Mouse (Mus musculus) adrenal gland (tissue): Measurements from ENCODE around the gene Abcc4.

ENCODE experiments used
- intact Hi-C: fragments of 180-260 bp; cut with DNase I; formaldehyde crosslinking; loops from one replicate; pipeline ENCODE4 v1.15.1; 2025

The Abcc4 gene

DNA sequence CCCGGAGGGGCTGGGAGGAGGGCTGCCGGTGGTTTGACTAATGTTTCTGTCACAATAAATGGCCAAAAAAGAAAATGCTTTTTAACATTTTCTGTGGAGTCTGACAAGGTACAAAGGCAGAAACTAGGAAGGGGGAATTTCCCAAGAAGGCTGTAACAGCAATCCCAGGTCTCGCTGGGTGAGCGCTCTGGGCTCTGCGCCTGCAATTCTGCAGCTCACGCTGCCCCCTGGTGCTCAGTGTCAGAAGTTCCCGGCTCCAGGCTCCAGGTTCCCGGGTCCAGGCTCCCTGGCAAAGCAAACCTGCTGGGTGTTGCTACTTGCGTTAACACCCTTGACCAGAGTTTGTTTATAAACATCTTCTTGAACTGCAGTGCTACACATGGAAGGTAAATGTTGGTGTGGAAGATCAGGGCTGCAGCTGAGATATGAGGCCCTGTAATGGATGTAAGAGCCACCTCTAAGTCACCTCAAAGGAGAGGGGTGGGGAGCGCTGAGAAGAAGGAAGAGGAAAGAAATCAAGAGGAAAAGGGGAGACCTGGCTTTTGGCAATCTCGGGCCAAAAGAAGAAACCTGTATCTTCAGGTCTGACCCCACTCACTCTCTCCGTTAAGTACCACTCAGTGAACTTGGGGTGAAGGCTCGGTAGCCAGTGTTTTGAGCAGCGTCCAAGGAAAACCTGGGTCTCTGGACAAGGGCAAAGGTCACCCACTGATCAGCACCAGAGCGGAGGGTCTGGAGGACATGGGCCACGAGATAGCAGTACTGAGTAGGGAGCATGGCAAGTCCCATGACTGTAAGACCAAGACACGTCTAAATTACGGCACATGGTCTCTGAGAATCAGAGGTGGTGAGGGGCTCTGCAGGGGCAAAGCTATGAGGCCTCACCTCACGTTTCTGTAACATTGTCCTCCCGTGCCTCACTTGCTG, 114.3 kb downstream of the Abcc4 start:
- intact Hi-C loops: loop anchor here (2.0 to 5.0 kb wide), 2 partner anchors 383 to 434 kb away; no protein-coding TSS in a partner anchor

DNA sequence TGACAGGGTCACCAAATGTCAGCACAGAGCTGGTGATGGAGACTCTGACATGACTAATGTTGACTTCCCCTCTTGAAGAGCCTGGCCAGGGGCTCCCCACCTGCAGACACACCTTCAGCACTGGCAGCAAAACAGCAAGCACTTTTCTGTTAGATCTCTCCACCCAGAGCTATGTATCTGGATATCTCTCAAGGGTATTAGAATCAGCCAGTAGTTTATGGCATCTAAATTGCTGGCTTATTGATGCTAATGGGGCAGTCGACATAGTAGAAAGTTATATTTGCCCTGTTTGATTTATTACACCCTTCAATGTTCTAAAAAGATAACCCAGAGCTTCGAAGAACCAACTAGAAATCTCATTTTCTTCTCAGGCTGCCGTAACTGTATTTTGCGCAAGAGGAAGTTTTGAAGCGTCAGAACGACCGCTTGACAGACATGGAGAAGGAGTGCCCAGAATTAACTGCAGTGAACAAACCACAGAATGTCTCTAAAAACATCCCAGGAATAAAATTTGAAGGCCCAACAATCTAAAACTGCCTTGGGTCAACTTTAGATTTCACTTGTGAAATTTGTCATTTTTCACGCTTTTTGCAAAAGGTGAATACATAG, 123.6 kb downstream of the Abcc4 start:
- intact Hi-C loops: no loop called here

DNA sequence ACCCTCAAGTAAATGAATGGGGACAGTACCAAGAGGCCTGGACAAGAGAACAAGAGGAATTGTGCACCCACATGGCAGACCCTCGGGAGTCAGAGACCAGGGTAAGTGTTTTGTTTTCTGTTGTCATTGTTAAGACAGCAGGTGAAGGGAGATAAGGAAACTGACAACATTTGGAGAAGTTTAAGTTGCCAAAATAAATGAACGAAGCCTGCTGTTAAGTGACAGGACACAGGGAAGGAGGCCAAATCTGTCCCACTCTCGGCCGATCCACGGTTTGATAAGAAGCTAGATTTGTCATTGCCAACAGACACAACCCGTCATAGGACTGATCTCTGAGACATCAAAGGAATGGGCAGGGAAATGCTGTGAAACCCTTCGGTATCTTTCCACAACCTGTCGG, 124.3 kb downstream of the Abcc4 start:
- intact Hi-C loops: no loop called here

GRCm38 (mm10) chr14:118579013-118579728, 126.8 kb downstream of the Abcc4 start:
- intact Hi-C loops: no loop called here

DNA sequence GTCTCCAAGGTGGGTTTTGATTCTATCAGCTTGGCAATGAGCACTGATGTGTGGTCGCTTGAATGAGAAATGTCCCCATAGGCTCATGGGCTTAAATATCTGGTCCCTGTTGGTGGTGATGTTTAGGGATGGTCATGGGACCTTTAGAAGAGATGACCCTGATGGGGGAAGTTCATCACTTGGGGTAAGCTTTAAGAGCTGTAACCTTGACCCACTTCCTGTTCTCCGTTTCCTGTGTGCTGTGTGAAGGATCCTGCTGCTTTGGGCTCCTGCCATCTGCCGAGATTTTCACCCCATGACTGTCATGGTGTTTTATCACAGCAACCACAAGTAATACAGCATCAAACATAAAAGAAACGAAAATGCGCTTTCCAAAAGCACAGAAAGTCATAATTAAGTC, 128.1 kb downstream of the Abcc4 start:
- intact Hi-C loops: no loop called here

GRCm38 (mm10) chr14:118572688-118573245, 133.3 kb downstream of the Abcc4 start:
- intact Hi-C loops: no loop called here

DNA sequence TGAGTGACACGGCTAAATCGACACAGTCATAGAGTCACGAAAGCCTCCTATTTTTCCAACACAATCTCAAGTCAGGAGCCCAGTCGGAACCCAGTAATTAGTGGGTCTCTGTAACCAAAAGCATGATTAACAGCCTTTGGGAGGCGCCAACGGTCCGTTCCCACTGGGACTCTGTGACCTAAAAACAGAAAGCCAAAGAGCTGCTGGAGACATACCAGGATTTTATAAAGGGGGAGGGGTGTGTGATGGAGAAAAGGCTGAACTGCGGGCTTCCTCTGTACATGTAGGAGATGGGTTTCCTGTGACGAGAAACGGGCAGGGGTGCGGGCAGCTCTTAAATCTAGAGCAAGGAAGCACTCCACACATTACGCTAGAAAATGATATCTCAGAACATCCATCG, 136.4 kb downstream of the Abcc4 start:
- intact Hi-C loops: no loop called here

DNA sequence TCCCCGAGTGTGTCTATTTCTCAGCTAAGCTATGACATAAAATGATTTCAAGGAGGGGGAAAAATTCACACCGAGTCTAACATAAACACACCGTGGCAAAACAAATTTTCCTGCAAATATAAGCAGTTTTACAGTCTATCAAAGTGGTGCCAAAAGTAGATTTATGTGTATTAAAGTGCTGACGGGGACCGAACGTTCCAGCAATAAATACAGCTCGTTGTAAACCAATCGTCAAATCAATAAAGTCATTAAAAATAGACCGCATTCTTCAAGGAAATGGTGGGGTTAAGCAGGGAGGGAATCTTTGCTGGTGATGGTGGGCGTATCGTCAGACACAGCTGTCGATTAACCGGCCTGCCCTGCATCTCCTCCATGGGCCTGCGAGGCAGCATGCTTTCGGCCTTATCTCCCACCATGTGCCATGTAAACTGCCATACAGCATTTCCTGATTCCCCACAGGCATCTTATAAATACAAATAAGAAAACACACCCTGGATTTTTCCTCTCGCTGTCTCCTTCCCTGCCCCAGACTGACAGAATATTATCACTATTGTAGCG, 137.8 kb downstream of the Abcc4 start:
- intact Hi-C loops: no loop called here

DNA sequence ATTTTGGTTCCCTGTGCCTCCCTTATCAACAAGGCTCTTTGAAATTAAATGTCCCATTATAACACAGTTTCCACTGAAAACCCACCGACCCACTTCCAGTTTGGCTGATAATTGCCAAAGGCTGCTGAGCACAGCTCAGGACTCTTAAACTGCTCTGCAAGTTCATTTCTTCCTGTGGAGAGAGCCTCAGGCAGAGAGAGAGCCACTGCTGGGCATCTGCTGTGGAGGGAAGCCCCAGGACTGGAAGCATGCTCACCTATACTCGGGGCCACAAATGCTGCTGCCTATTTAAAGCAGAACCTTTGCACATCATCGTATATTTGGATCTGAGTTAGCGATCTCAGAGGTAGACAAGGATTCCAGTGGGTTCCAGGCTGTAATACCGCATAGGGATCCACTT, 139.2 kb downstream of the Abcc4 start:
- intact Hi-C loops: no loop called here

DNA sequence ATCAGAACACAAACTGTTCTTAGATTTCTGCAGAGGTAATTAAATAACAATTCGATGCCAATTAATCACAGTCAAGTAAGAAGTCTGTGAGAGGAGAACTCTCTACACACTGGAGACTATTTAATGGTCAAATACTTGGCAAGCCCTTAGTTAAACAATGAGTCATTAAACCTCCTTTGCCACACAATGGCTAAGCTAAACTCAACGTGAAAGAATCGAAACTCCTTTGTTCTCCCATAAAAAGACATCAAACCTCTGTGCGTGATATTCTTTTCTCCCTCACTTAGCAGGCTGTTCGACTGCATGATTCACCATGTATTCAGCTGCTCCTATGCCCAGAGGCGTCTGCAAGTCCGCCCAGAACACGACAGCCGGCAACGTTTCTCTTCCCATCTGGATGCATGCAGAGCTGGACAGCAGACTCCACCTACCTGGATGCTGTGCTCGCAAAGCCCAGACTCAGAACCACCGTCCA, 139.8 kb downstream of the Abcc4 start:
- intact Hi-C loops: no loop called here

- intact Hi-C loops: no loop called here
Measured at GRCm38 (mm10) chr14:118565696-118566095, 140.3 kb downstream of the Abcc4 start.

DNA sequence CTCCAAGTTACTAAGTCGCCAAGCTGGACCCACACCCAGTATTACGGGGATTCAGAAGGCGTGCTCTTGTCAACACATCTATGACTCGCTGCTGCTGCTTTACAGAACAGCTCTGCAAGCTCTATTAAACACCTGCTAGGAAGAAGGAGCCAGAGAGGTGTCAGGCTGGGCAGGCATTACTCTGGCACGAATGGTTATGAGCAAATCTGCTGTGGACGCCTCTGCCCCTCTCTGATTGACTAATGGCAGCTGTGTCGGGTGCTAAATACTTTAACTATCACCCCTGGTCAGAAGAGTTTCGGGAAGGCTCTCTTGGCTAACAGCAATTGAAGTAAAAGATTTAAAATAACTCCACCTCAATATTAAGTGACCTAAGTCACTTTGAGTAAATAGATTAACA, 142.4 kb downstream of the Abcc4 start:
- intact Hi-C loops: no loop called here

DNA sequence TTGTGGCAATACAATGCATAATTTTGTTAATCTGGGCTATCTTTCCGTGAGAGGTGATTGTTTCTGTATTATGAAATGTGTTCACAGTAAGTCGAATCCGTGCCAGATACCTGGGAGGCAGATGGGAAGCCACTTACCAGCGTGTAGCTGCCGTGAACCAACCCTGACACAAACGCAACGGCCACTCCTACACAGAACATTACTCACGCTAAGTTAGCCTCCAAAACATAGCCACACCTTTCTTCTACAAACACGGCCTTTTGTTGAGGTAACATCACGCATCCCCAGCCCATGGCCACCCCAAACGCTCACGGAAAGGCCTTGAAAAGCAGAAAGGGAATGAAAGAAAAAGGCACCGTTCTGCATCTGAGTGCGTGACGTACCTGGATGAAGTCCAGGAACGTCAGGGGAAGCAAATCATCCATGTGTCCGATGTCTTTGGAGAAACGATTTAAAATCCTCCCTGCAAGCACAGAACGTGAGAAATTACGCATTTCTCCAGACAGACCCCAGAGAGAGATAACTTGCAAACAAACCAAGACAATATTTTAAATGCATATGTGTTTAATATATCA, 153.0 kb downstream of the Abcc4 start:
- intact Hi-C loops: no loop called here

DNA sequence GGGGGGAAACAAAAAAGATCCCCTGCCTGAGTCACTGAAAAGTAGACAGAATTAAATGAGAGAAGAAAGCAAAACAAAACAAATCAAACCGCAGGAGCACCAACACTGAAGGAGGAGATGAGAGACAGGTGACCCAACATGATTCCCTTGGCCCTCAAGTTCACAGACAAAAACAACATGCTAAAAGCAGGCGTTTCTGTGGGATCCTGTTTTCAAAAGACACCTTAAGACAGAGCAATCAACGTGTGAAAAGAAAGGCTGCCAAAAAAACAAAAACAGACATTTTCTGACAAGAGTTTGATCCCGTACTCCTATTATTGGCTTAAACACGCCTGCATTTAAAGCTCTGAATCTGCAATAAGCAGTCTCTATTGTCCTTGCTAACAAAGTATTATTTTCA, 153.6 kb downstream of the Abcc4 start:
- intact Hi-C loops: no loop called here

GRCm38 (mm10) chr14:118551725-118552285, 154.2 kb downstream of the Abcc4 start:
- intact Hi-C loops: no loop called here

- intact Hi-C loops: no loop called here
Measured at GRCm38 (mm10) chr14:118551061-118551724, 154.8 kb downstream of the Abcc4 start.

GRCm38 (mm10) chr14:118544493-118544892, 161.5 kb downstream of the Abcc4 start:
- intact Hi-C loops: no loop called here

GRCm38 (mm10) chr14:118542947-118543346, 163.1 kb downstream of the Abcc4 start:
- intact Hi-C loops: no loop called here

- intact Hi-C loops: no loop called here
Measured at GRCm38 (mm10) chr14:118531539-118531938, 174.5 kb downstream of the Abcc4 start.
